Mouse (Mus musculus): ENCODE data around the gene Mef2c. TPM values are rescaled to one million over a fixed set of nuclear protein-coding genes. Genes with fewer than 3 reads are reported as not detected.

The Mef2c gene
- total and polyA plus RNA-seq, 3 experiments, result not detected

DNA sequence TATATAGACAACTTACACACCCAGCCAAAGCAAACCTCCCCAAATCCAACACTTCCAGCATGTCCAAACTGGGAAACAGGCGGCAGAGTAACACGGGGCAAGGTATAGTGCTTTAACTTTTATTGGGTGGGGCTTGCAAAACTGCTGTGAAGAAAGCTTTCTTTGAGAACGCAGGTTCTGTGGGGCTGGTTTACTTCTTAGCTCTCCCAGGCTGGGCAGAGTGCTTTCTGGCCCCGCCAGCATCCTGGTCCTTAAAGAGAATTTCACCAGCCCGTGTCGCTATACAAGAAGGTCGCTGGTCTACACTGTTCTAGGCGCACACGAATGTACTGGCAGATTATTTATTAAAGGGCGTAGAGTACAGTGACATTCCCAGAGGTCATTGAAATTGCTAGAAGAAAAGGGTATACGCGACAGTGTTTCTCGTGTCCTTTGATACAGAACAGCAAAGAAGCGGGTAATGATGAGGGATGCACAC, 211.5 kb downstream of the Mef2c start:
- H3K27ac ChIP-seq (ENCODE audit: control insufficient read depth, low read depth, low read length), result no peak overlapping the region
- TF ChIP-seq USF2 (IDR thresholded peaks at IDR 0.05; ENCODE audit: borderline replicate concordance in 1 of 2, insufficient read depth in 1 of 2, low read depth in 1 of 2, low read length in 2 of 2), result no peak
- no peak for TF ChIP-seq GATA1 (IDR thresholded peaks at IDR 0.05; ENCODE audit: low read depth, low read length)
- TF ChIP-seq SMC3 (IDR thresholded peaks at IDR 0.05; ENCODE audit: low read depth, low read length), result no peak
- TF ChIP-seq POLR2AphosphoS2 (IDR thresholded peaks at IDR 0.05; ENCODE audit: low read length), result no peak
- TF ChIP-seq ETS1 (IDR thresholded peaks at IDR 0.05; ENCODE audit: low read depth, low read length), result no peak
- TF ChIP-seq SIN3A (IDR thresholded peaks at IDR 0.05; ENCODE audit: low read length), result no peak
- no peak for TF ChIP-seq MAZ (IDR thresholded peaks at IDR 0.05; ENCODE audit: low read depth, low read length)
- no peaks in the 10 kb centered on the region for H3K36me3 ChIP-seq (ENCODE audit: control insufficient read depth in 1 of 2, insufficient read depth in 2 of 2, low read length in 2 of 2)
- no peaks in the 10 kb centered on the region; a peak in 1 of 4 replicates for H3K4me1 ChIP-seq (ENCODE audit: control insufficient read depth in 1 of 2, insufficient read depth in 2 of 2, low read length in 2 of 2)
- DNase-seq (ENCODE audit: low read depth, low spot score), result no peak
- no peaks in the 10 kb centered on the region for H3K9me3 ChIP-seq (replicated peaks; ENCODE audit: insufficient read depth, low read length)
- H3K27me3 ChIP-seq (ENCODE audit: control insufficient read depth in 1 of 2, insufficient read depth in 2 of 2, low read length in 2 of 2), result no peaks in the 10 kb centered on the region
- H3K9ac ChIP-seq (ENCODE audit: control insufficient read depth, low read depth, low read length, poor library complexity, severe bottlenecking), result peak overlapping the region; percentile 57; the same call in 1 of the 2 replicates
- no peaks in the 10 kb centered on the region for H3K79me2 ChIP-seq (ENCODE audit: control insufficient read depth, insufficient read depth, low read length, poor library complexity)
- H3K4me3 ChIP-seq (ENCODE audit: control insufficient read depth in 1 of 2, insufficient read depth in 1 of 2, low read depth in 2 of 2, low read length in 2 of 2), result peak overlapping the region; percentile 44 to 46

DNA sequence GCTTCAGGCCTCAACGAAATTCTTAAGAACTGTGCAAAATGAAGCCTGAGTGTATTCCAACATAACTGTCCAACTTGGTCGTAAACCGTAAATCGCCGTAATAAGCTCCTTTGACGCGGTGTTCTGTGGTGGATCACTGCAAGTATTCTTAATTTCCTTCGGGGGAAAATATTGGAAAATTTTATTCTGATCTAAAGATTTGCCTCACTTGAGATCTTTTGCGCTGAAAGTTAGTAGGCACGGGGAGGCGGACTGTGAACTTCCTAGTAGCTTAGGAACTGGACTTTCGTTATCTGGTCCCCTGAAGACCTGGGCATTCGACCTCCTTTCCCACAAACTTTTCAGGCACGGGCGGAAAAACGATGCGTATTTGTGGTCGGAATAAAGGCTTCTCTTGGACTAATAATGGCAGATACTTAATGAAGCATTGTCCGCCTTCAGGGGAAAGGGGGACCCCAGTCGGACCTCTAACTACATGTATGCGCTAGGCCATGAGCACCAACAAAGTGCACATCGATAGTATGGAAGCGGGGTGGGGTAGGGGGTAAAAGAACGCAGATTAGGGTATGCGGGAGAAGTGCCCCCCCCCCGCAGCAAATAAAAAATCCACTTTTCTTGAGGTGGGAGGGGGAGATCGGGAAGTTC, 212.3 kb downstream of the Mef2c start:
- Histone ChIP-seq H3K27me3 (ENCODE audit: control insufficient read depth in 1 of 2, insufficient read depth in 2 of 2, low read length in 2 of 2) (no peaks in the 10 kb centered on the region), H3K79me2 (ENCODE audit: control insufficient read depth, insufficient read depth, low read length, poor library complexity) (no peaks in the 10 kb centered on the region), H3K9ac (ENCODE audit: control insufficient read depth, low read depth, low read length, poor library complexity, severe bottlenecking) (no peak overlapping the region), H3K9me3 (replicated peaks; ENCODE audit: insufficient read depth, low read length) (no peaks in the 10 kb centered on the region), H3K4me3 (ENCODE audit: control insufficient read depth in 1 of 2, insufficient read depth in 1 of 2, low read depth in 2 of 2, low read length in 2 of 2) (no peak overlapping the region), H3K36me3 (ENCODE audit: control insufficient read depth in 1 of 2, insufficient read depth in 2 of 2, low read length in 2 of 2) (no peaks in the 10 kb centered on the region), H3K27ac (ENCODE audit: control insufficient read depth, low read depth, low read length) (no peak overlapping the region), H3K4me1 (ENCODE audit: control insufficient read depth in 1 of 2, insufficient read depth in 2 of 2, low read length in 2 of 2) (no peaks in the 10 kb centered on the region; a peak in 1 of 4 replicates)
- no peak for DNase-seq (ENCODE audit: low read depth, low spot score)
- no peak for TF ChIP-seq RAD21 (IDR thresholded peaks at IDR 0.05; ENCODE audit: low read depth, low read length)
